Mouse (Mus musculus) layer of hippocampus, postnatal 36 days (tissue): ENCODE results near the gene Gm10277. TPM values are rescaled to one million over a fixed set of nuclear protein-coding genes. Genes with fewer than 3 reads are reported as not detected.

Source experiments
- DNase-seq, 2 experiments: peaks; one replicate each; pipeline ENCODE4 v3.0.0; 2022
- total RNA-seq, 2 experiments: library from RNA; stranded (reverse); gene quantifications; 2 replicates each; pipeline ENCODE4 v1.2.3; 2021

The Gm10277 gene
- total RNA-seq: not detected

GRCm38 (mm10) chr11:77787707-77788106, at the start of gene Gm10277:
TSS of gene Gm10277 (minus strand) at chr11:77787747.
- no peak for DNase-seq

- no peak for DNase-seq
Measured at GRCm38 (mm10) chr11:77836751-77837150, 49.2 kb upstream of the Gm10277 start.

- DNase-seq: no peak
Measured at GRCm38 (mm10) chr11:77836290-77836689, 48.7 kb upstream of the Gm10277 start.

DNA sequence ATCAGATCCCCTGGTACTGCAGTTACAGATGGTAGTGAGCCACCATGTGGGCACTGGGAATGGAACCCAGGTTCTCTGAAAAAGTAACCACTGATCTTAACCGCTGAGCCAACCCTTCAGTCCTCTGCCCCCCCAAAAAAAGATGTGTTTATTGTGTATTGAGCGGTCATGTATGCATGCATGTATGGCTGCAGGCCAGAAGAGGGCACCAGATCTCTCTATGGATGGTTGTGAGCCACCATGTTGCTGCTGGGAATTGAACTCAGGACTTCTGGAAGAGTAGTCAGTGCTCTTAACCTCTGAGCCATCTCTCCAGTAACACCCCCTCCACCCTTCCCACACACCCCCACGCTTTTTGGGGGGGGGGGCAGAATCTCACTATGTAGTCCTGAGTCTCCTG, 47.6 kb upstream of the Gm10277 start:
- no peak for DNase-seq

DNA sequence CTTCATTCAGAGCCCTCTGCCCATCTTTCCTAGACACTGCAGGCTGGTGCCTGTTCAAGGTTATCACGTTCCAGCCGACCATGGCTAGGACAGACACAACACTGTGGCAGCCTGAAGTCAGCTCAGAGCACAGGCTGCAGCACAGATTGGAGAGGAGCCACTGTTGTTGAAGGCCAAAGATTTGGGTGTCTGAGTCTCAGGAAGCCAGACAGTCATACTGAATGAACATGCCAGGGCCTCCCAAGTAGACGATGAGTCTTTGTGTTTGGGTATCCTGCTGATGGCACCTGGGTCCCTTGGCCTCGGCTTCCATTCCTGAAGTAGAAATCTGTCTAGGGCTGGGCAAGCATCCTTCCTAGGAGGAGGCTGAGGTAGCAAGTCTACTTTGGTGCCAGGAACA, 45.0 kb upstream of the Gm10277 start:
- DNase-seq: no peak

GRCm38 (mm10) chr11:77830875-77831274, 43.3 kb upstream of the Gm10277 start:
- DNase-seq: no peak

GRCm38 (mm10) chr11:77829043-77829841, 41.7 kb upstream of the Gm10277 start:
- no peak for DNase-seq

DNA sequence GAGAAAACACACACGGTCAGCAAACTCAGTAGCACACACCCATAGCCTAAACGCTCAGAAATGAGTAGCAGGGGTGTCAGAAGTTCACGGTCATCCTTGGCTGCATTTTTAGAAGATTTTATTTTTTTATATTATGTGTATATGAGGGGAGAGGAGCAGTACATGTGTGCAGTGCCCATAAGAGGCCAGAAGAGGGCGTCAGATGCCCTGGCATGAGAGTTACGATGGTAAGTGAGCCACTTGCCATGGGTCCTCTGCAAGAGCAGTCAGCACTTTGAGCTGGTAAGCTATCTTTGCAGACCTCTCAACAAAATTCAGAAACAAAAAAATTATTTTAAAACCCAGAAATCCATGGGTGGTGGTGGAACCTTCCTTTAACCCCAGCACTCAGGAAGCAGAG, 40.6 kb upstream of the Gm10277 start:
- DNase-seq: no peak

- DNase-seq: peak; percentile 69 to 70
Measured at GRCm38 (mm10) chr11:77827241-77827995, 39.9 kb upstream of the Gm10277 start.

- no peak for DNase-seq
Measured at GRCm38 (mm10) chr11:77826311-77826710, 38.8 kb upstream of the Gm10277 start.

DNA sequence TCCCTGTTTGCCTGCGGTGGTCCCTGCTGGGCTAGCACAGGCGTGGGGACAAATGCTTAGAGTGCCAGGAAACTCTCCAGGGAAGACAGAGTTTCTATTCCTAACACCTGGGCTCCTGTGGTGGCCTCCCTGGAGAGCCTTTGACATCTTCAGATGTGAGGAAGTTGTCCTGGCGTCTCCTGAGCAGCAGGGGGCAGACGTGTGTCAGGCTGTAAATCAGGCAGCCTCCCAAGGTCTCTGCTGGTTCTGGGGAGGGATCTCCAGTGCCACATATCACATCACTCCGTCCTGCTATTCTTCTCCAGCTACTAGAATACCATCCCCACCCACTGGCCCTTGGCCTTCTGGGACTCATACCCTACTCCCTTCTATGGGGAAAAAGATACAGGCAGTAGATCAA, 38.3 kb upstream of the Gm10277 start:
- DNase-seq: peak; percentile 68 to 69

- DNase-seq: peak; percentile 62 to 66
Measured at GRCm38 (mm10) chr11:77822781-77823180, 35.2 kb upstream of the Gm10277 start.

- DNase-seq: peak; percentile 56 to 59
Measured at GRCm38 (mm10) chr11:77821648-77822047, 34.1 kb upstream of the Gm10277 start.

DNA sequence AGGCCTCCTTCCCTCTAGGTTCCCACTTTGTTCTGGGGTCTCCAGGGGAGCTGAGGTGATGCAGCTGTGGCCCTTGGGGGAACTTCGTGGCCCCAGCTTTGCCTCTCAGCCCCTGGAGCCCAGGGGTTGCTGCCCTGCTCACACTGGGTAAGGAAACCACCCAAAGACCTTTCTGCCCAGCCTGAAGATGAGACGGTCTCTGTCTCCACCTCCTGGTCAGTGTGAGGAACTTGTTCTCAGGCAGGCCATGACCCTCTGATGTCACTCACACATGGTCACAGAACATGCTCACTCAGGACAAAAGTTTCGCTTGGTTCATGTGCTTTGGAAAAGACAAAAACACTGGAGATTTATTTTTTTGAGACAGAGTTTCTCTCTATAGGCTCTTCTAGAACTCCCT, 28.5 kb upstream of the Gm10277 start:
- no peak for DNase-seq

GRCm38 (mm10) chr11:77813969-77814368, 26.4 kb upstream of the Gm10277 start:
- DNase-seq: no peak

GRCm38 (mm10) chr11:77810018-77810417, 22.5 kb upstream of the Gm10277 start:
- no peak for DNase-seq

GRCm38 (mm10) chr11:77809215-77809614, 21.7 kb upstream of the Gm10277 start:
- no peak for DNase-seq

GRCm38 (mm10) chr11:77808051-77808465, 20.5 kb upstream of the Gm10277 start:
- no peak for DNase-seq

- no peak for DNase-seq
Measured at GRCm38 (mm10) chr11:77806855-77807254, 19.3 kb upstream of the Gm10277 start.

- no peak for DNase-seq
Measured at GRCm38 (mm10) chr11:77806218-77806617, 18.7 kb upstream of the Gm10277 start.

- no peak for DNase-seq
Measured at GRCm38 (mm10) chr11:77802341-77802865, 14.9 kb upstream of the Gm10277 start.

GRCm38 (mm10) chr11:77800869-77801701, 13.5 kb upstream of the Gm10277 start:
- peak in 1 of 2 experiments; percentile 50 for DNase-seq

- no peak for DNase-seq
Measured at GRCm38 (mm10) chr11:77800491-77800868, 12.9 kb upstream of the Gm10277 start.
